Mouse (Mus musculus): ENCODE measurements at regions not wholly inside any gene's neighbourhood (a gene's known extent, or its start where the extent isn't known, plus 50 kb on each side); places are given as distances from the start of the nearest gene placed in this dataset.

- no peaks in the 10 kb centered on the region for H3K27me3 ChIP-seq (replicated peaks; ENCODE audit: control insufficient read depth, insufficient read depth, low read length)
- DNase-seq: peak; percentile 56
- 73% methylated on average over 6 of the region's 6 CpGs for WGBS
- H3K4me3 ChIP-seq (ENCODE audit: insufficient read depth, low read depth, low read length): no peak overlapping the region
- TF ChIP-seq POLR2A (IDR thresholded peaks at IDR 0.05; ENCODE audit: low read depth, low read length): no peak
- peak; percentile 52 for TF ChIP-seq CTCF (conservative IDR thresholded peaks at IDR 0.05; ENCODE audit: insufficient read depth, insufficient read length, low read depth, low read length)
- no peaks in the 10 kb centered on the region for H3K36me3 ChIP-seq (ENCODE audit: control insufficient read depth, insufficient read depth, low read length)
- H3K4me1 ChIP-seq (ENCODE audit: control insufficient read depth, insufficient read depth, low read length): no peaks in the 10 kb centered on the region
- no peak overlapping the region for H3K27ac ChIP-seq (ENCODE audit: insufficient read depth, low read depth, low read length)
These were observed 228.8 kb upstream of the Hs6st1 start for GRCm38 (mm10) chr1:35839446-35839845.

DNA sequence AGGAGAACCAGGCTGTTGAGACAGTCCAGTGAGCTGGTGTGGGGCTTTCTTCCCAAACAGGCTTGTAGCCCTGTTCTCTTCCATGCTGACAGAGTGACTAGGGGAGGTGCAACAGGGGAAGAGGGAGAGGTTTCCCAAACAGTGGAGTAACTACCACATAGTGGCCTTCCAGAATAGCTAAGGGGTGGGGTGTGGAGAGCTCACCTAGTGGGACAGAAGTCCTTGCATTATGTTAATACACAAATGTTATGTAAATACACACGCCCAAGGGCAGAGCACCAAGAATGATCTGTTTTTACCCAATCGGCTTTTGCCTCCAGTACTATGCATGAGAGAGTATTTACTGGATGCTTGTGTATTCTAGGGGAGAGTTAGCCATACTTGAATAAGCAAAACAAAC is 226.6 kb upstream of the Hs6st1 start:
- no peak for DNase-seq
- H3K4me1 ChIP-seq (ENCODE audit: control insufficient read depth, insufficient read depth, low read length): no peaks in the 10 kb centered on the region
- no peaks in the 10 kb centered on the region for H3K36me3 ChIP-seq (ENCODE audit: control insufficient read depth, insufficient read depth, low read length)
- no peak for TF ChIP-seq CTCF (conservative IDR thresholded peaks at IDR 0.05; ENCODE audit: insufficient read depth, insufficient read length, low read depth, low read length)
- TF ChIP-seq POLR2A (IDR thresholded peaks at IDR 0.05; ENCODE audit: low read depth, low read length): no peak
- H3K4me3 ChIP-seq (ENCODE audit: insufficient read depth, low read depth, low read length): no peak overlapping the region
- 83% methylated on average over 2 of the region's 2 CpGs for WGBS
- no peaks in the 10 kb centered on the region for H3K27me3 ChIP-seq (replicated peaks; ENCODE audit: control insufficient read depth, insufficient read depth, low read length)
- H3K27ac ChIP-seq (ENCODE audit: insufficient read depth, low read depth, low read length): no peak overlapping the region

- Histone ChIP-seq H3K4me1 (ENCODE audit: control insufficient read depth, insufficient read depth, low read length) (no peaks in the 10 kb centered on the region), H3K27me3 (replicated peaks; ENCODE audit: control insufficient read depth, insufficient read depth, low read length) (no peaks in the 10 kb centered on the region), H3K27ac (ENCODE audit: insufficient read depth, low read depth, low read length) (no peak overlapping the region), H3K36me3 (ENCODE audit: control insufficient read depth, insufficient read depth, low read length) (no peaks in the 10 kb centered on the region), H3K4me3 (ENCODE audit: insufficient read depth, low read depth, low read length) (no peak overlapping the region)
- 88% methylated on average over 4 of the region's 4 CpGs for WGBS
- DNase-seq: no peak
- TF ChIP-seq CTCF (conservative IDR thresholded peaks at IDR 0.05; ENCODE audit: insufficient read depth, insufficient read length, low read depth, low read length) (no peak), POLR2A (IDR thresholded peaks at IDR 0.05; ENCODE audit: low read depth, low read length) (no peak)
These were observed 225.5 kb upstream of the Hs6st1 start for GRCm38 (mm10) chr1:35842707-35843106.

GRCm38 (mm10) chr1:35843566-35843965 is 224.6 kb upstream of the Hs6st1 start:
- no peaks in the 10 kb centered on the region for H3K36me3 ChIP-seq (ENCODE audit: control insufficient read depth, insufficient read depth, low read length)
- no peak overlapping the region for H3K27ac ChIP-seq (ENCODE audit: insufficient read depth, low read depth, low read length)
- no peak for DNase-seq
- TF ChIP-seq CTCF (conservative IDR thresholded peaks at IDR 0.05; ENCODE audit: insufficient read depth, insufficient read length, low read depth, low read length) (no peak), POLR2A (IDR thresholded peaks at IDR 0.05; ENCODE audit: low read depth, low read length) (no peak)
- H3K4me3 ChIP-seq (ENCODE audit: insufficient read depth, low read depth, low read length): no peak overlapping the region
- no peaks in the 10 kb centered on the region for H3K4me1 ChIP-seq (ENCODE audit: control insufficient read depth, insufficient read depth, low read length)
- H3K27me3 ChIP-seq (replicated peaks; ENCODE audit: control insufficient read depth, insufficient read depth, low read length): no peaks in the 10 kb centered on the region
- WGBS: 94% methylated on average over 3 of the region's 3 CpGs

- 56% methylated on average over 11 of the region's 11 CpGs for WGBS
- no peak overlapping the region for H3K27ac ChIP-seq (ENCODE audit: insufficient read depth, low read depth, low read length)
- peak; percentile 34 for DNase-seq
- no peaks in the 10 kb centered on the region for H3K36me3 ChIP-seq (ENCODE audit: control insufficient read depth, insufficient read depth, low read length)
- H3K4me1 ChIP-seq (ENCODE audit: control insufficient read depth, insufficient read depth, low read length): no peaks in the 10 kb centered on the region
- H3K27me3 ChIP-seq (replicated peaks; ENCODE audit: control insufficient read depth, insufficient read depth, low read length): no peaks in the 10 kb centered on the region
- H3K4me3 ChIP-seq (ENCODE audit: insufficient read depth, low read depth, low read length): no peak overlapping the region
- TF ChIP-seq CTCF (conservative IDR thresholded peaks at IDR 0.05; ENCODE audit: insufficient read depth, insufficient read length, low read depth, low read length) (peak; percentile 77), POLR2A (IDR thresholded peaks at IDR 0.05; ENCODE audit: low read depth, low read length) (no peak)
These were observed 221.8 kb upstream of the Hs6st1 start for GRCm38 (mm10) chr1:35846224-35846936.

DNA sequence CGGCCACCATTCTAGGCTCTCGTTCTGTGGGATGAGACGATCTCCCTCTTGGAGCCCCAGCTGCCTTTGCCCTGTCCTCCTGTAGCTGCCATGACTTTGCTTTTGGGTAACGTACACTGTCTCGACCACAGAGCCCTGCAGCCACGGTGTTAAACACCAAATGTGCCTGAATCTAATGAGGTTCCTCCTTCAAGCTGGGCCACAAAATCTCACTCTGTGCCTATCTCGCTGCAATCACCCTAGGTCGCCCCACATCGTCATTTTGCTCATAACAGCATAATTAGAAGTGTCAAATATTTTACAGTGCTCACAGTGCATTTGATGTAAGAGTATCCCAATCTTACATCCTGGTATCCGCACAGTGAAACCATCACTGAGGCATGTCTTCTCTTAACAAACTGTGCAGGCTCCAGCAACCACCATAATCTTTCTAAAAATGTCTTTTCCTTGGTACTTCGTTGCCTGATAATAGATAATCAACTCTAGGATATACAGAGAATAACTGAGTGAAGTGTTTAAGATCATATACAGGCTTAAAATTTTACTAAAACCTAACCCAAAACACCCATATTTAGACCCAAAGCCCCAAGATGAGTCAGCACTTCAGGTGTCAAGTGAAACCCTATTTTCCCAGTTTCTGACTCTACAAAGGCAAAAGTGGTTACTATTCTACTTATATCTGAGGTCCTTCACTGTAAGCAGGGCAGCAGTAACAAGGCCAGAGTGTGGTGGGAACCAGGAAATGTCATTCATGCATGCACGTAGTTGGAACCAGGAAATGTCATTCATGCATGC is 219.8 kb upstream of the Hs6st1 start:
- Histone ChIP-seq H3K27me3 (replicated peaks; ENCODE audit: control insufficient read depth, insufficient read depth, low read length) (no peaks in the 10 kb centered on the region), H3K27ac (ENCODE audit: insufficient read depth, low read depth, low read length) (no peak overlapping the region), H3K36me3 (ENCODE audit: control insufficient read depth, insufficient read depth, low read length) (no peaks in the 10 kb centered on the region), H3K4me3 (ENCODE audit: insufficient read depth, low read depth, low read length) (no peak overlapping the region), H3K4me1 (ENCODE audit: control insufficient read depth, insufficient read depth, low read length) (no peaks in the 10 kb centered on the region)
- TF ChIP-seq POLR2A (IDR thresholded peaks at IDR 0.05; ENCODE audit: low read depth, low read length) (no peak), CTCF (conservative IDR thresholded peaks at IDR 0.05; ENCODE audit: insufficient read depth, insufficient read length, low read depth, low read length) (no peak)
- 82% methylated on average over 12 of the region's 12 CpGs for WGBS
- DNase-seq: no peak

Data from kidney, adult 2 months (tissue).